In the genomic region with DNA sequence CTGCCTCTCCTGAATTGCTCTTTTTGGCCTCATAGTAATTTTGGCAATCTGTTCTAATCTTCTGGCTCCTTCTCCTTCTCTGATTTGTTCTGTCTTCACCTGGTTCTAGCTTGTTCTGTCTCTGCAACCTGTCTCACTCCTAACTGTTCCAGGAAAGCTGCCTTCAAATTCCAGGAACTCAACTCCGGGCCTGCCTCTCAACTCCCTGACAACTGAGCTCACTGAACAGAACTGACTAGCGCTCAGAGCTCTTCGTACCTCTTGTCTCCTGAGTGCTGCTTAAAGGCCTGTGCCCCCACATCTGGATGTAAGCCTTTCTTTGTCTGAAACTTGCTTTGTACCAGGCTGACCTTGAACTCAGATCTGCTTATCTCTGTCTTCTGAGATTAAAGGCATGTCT, we compare ENCODE assay signal across 20 mouse cellular contexts. TPM values are rescaled to one million over a fixed set of nuclear protein-coding genes. Genes with fewer than 3 reads are reported as not detected.
DNase-seq lines count a peak whose midpoint lies in the region; TF ChIP-seq lines count a peak whose summit lies in the region.
"Had no signal": no experiment of that assay in that cellular context is flagged by ENCODE, and none has a peak within 500 bp of the region (broad histone marks: within the 10 kb centered on the region; RNA-seq: fewer than 3 reads in every experiment).

No protein-coding gene starts in this region.

- TF ChIP-seq POLR2A in heart, adult 2 months (IDR thresholded peaks at IDR 0.05; ENCODE audit: insufficient read depth, low read depth, low read length) = no peak

- TF ChIP-seq EP300 in heart, adult 2 months (IDR thresholded peaks at IDR 0.05; ENCODE audit: insufficient read depth, low read depth, low read length) = no peak

- H3K36me3 ChIP-seq in heart, adult 2 months (ENCODE audit: control insufficient read depth, insufficient read depth, low read length) = peaks cover 3% of the 10 kb centered on the region
- H3K36me3 ChIP-seq: intestine, embryonic 15.5 days had no signal

- no peak overlapping the region for H3K4me3 ChIP-seq in heart, adult 2 months
- H3K4me3 ChIP-seq: forebrain, embryonic 10.5 days; forebrain, embryonic 13.5 days; heart, embryonic 12.5 days; heart, embryonic 15.5 days; hindbrain, embryonic 10.5 days; hindbrain, embryonic 13.5 days; intestine, embryonic 15.5 days had no signal

- no peaks in the 10 kb centered on the region for H3K79me2 ChIP-seq in heart, adult 2 months (replicated peaks; ENCODE audit: control insufficient read depth, insufficient read depth, low read length)

- WGBS in heart, adult 2 months = 79% methylated on average over 3 of the region's 3 CpGs

- no peaks in the 10 kb centered on the region for H3K27me3 ChIP-seq in heart, adult 2 months (ENCODE audit: control insufficient read depth, insufficient read depth, low read length)
- H3K27me3 ChIP-seq: forebrain, embryonic 13.5 days; heart, embryonic 12.5 days; heart, embryonic 15.5 days; hindbrain, embryonic 13.5 days; intestine, embryonic 15.5 days had no signal

- no peak overlapping the region for H3K9ac ChIP-seq in heart, adult 2 months (ENCODE audit: low read depth, low read length)
- H3K9ac ChIP-seq: forebrain, embryonic 13.5 days; heart, embryonic 12.5 days; heart, embryonic 15.5 days; hindbrain, embryonic 13.5 days; intestine, embryonic 15.5 days had no signal

- DNase-seq in adrenal gland, adult 2 months = peak; percentile 55
- DNase-seq in adrenal gland, postnatal 4 days (ENCODE audit: low spot score in 2 of 2) = no peak
- peak; percentile 62 for DNase-seq in heart, adult 11 months
- DNase-seq in heart, adult 2 months = no peak
- peak; percentile 34 for DNase-seq in testis, postnatal 14 days (ENCODE audit: low spot score)
- DNase-seq in testis, postnatal 10 days (ENCODE audit: low spot score) = no peak
- DNase-seq: cerebellum, adult 18-20 months; cerebellum, adult 9-10 months; cerebellum, postnatal 14 days; gastrocnemius, postnatal 10 days; gastrocnemius, postnatal 36 days; heart, postnatal 10 days; heart, postnatal 36 days had no signal

- TF ChIP-seq CTCF in heart, adult 2 months (IDR thresholded peaks at IDR 0.05) = no peak

- intact Hi-C loops in heart, adult 2 months (cut with DNase I) = no loop called here

- H3K4me1 ChIP-seq in heart, adult 2 months (ENCODE audit: control insufficient read depth, insufficient read depth, low read length) = no peaks in the 10 kb centered on the region
- H3K4me1 ChIP-seq: forebrain, embryonic 10.5 days; forebrain, embryonic 13.5 days; heart, embryonic 15.5 days; hindbrain, embryonic 10.5 days; hindbrain, embryonic 13.5 days had no signal

- H3K27ac ChIP-seq in heart, adult 2 months = no peak overlapping the region
- H3K27ac ChIP-seq: forebrain, embryonic 10.5 days; forebrain, embryonic 13.5 days; heart, embryonic 15.5 days; hindbrain, embryonic 10.5 days; hindbrain, embryonic 13.5 days; intestine, embryonic 15.5 days had no signal

RNA-seq across cellular contexts. Expression of a gene that starts 10.2 kb away (rescaled TPM):
- 10 to 100 TPM; 37.1 to 42.4 TPM for total RNA-seq in adrenal gland, adult 2 months (2021)
- 3.0 and 4.3 TPM in 2 replicates for polyA plus RNA-seq in adrenal gland, adult 2 months (2012; rRNA removed)
- total RNA-seq in adrenal gland, postnatal 4 days (2021) = 10 to 100 TPM; 39.8 to 42.6 TPM
- total RNA-seq in heart, adult 2 months (2021) = 10 to 100 TPM; 16.1 to 17.5 TPM
- polyA plus RNA-seq in heart, adult 2 months (2012; rRNA removed) = 6.1 and 13.0 TPM in 2 replicates

RNA-seq across cellular contexts. Expression of a gene that starts 23.4 kb away (rescaled TPM):
- 10 to 100 TPM; 84.3 to 92.5 TPM for total RNA-seq in adrenal gland, adult 2 months (2021)
- polyA plus RNA-seq in adrenal gland, adult 2 months (2012; rRNA removed) = 57.6 and 66.9 TPM in 2 replicates
- 10 to 100 TPM; 76.2 to 82.8 TPM for total RNA-seq in adrenal gland, postnatal 4 days (2021)
- 10 to 100 TPM; 67.6 to 72.3 TPM for total RNA-seq in heart, adult 2 months (2021)
- 200 and 213 TPM in 2 replicates for polyA plus RNA-seq in heart, adult 2 months (2012; rRNA removed)

Comparison
In these comparisons a context has a peak if more than half of its experiments do, and no peak if none do; other contexts are left out.
1. DNase-seq: peak in adrenal gland, adult 2 months (single experiment), heart, adult 11 months (single experiment) and testis, postnatal 14 days (single experiment); none in adrenal gland, postnatal 4 days (0 of 2), heart, adult 2 months (0 of 2) and testis, postnatal 10 days (single experiment).